Mouse (Mus musculus) heart, embryonic 10.5 days (tissue): ENCODE measurements around the gene Ppp1r3c. TPM values are rescaled to one million over a fixed set of nuclear protein-coding genes. Genes with fewer than 3 reads are reported as not detected.

Experiments
- DNase-seq: peaks from one replicate; pipeline ENCODE4 v3.0.0-alpha.2; 2017; ENCODE audit warnings: low spot score
- H3K27ac ChIP-seq: fragments of 300-500 bp; sonication (generic); 2 replicates; pipeline ENCODE4 v1.5.1; 2016; ENCODE audit warnings: mild to moderate bottlenecking
- H3K27me3 ChIP-seq: fragments of 300-500 bp; sonication (generic); 2 replicates; pipeline ENCODE4 v1.6.1; 2016; ENCODE audit warnings: mild to moderate bottlenecking; ENCODE audit not compliant: poor library complexity, insufficient read depth, severe bottlenecking
- H3K36me3 ChIP-seq: fragments of 300-500 bp; sonication (generic); 2 replicates; pipeline ENCODE4 v1.6.1; 2016; ENCODE audit warnings: mild to moderate bottlenecking, moderate library complexity
- H3K4me1 ChIP-seq: fragments of 300-500 bp; sonication (generic); 2 replicates; pipeline ENCODE4 v1.6.1; 2016; ENCODE audit warnings: mild to moderate bottlenecking
- H3K4me3 ChIP-seq: fragments of 300-500 bp; sonication (generic); 2 replicates; pipeline ENCODE4 v1.5.1; 2016; ENCODE audit warnings: mild to moderate bottlenecking, moderate library complexity
- H3K9me3 ChIP-seq: fragments of 300-500 bp; sonication (generic); 2 replicates; pipeline ENCODE4 v1.6.1; 2016; ENCODE audit warnings: mild to moderate bottlenecking, moderate library complexity
- WGBS: fragments of 180-500 bp; shearing (Covaris S2); methylation state at CpG from one replicate; pipeline ENCODE4 v1.1.7; 2016; 5-methylcytosine and 5-hydroxymethylcytosine counted together
- polyA plus RNA-seq: library from polyadenylated mRNA; unstranded; fragments of >200 nt; fragmentation: Nextera tagmentation; extraction: Ambion mirVana; gene quantifications from 2 replicates; pipeline ENCODE4 v1.2.1, GENCODE M21; 2016

Ppp1r3c gene
- polyA plus RNA-seq, 1 experiment from 2014 or later = 31.3 TPM

- Histone ChIP-seq H3K36me3 (no peaks in the 10 kb centered on the region), H3K4me3 (no peak overlapping the region), H3K27me3 (no peaks in the 10 kb centered on the region), H3K27ac (no peak overlapping the region), H3K4me1 (0 out of 2 replicates have a peak, but pooled peaks cover 1% of the 10 kb centered on the region), H3K9me3 (no peaks in the 10 kb centered on the region)
- DNase-seq = peak; percentile 70
- WGBS = 62% methylated on average over 13 of the region's 13 CpGs
Measured at GRCm38 (mm10) chr19:36713092-36713491, 23.4 kb downstream of the Ppp1r3c start.

GRCm38 (mm10) chr19:36706195-36706594 lies 30.3 kb downstream of the Ppp1r3c start:
- Histone ChIP-seq H3K9me3 (no peaks in the 10 kb centered on the region), H3K27ac (peak overlapping the region; percentile 76), H3K27me3 (no peaks in the 10 kb centered on the region), H3K4me1 (peaks cover 38% of the 10 kb centered on the region), H3K36me3 (no peaks in the 10 kb centered on the region), H3K4me3 (no peak overlapping the region)
- WGBS = 52% methylated on average over 6 of the region's 6 CpGs
- no peak for DNase-seq

GRCm38 (mm10) chr19:36705286-36706146 lies 30.9 kb downstream of the Ppp1r3c start:
- peak overlapping the region; percentile 76 for H3K27ac ChIP-seq
- no peak overlapping the region for H3K4me3 ChIP-seq
- H3K36me3 ChIP-seq = no peaks in the 10 kb centered on the region
- no peaks in the 10 kb centered on the region for H3K27me3 ChIP-seq
- 59% methylated on average over 17 of the region's 17 CpGs for WGBS
- H3K9me3 ChIP-seq = no peaks in the 10 kb centered on the region
- H3K4me1 ChIP-seq = peaks cover 43% of the 10 kb centered on the region
- no peak for DNase-seq

GRCm38 (mm10) chr19:36704763-36705162 lies 31.7 kb downstream of the Ppp1r3c start:
- no peak for DNase-seq
- Histone ChIP-seq H3K4me1 (peaks cover 43% of the 10 kb centered on the region), H3K9me3 (no peaks in the 10 kb centered on the region), H3K36me3 (no peaks in the 10 kb centered on the region), H3K4me3 (no peak overlapping the region), H3K27me3 (no peaks in the 10 kb centered on the region), H3K27ac (peak overlapping the region; percentile 76; the same call in 1 of the 2 replicates)
- WGBS = 79% methylated on average over 7 of the region's 7 CpGs

- peak overlapping the region; percentile 77 for H3K27ac ChIP-seq
- no peaks in the 10 kb centered on the region for H3K27me3 ChIP-seq
- H3K36me3 ChIP-seq = no peaks in the 10 kb centered on the region
- H3K4me3 ChIP-seq = no peak overlapping the region
- H3K9me3 ChIP-seq = no peaks in the 10 kb centered on the region
- H3K4me1 ChIP-seq = peaks cover 47% of the 10 kb centered on the region
- DNase-seq = no peak
- 19% methylated on average over 9 of the region's 9 CpGs for WGBS
Measured at GRCm38 (mm10) chr19:36701809-36702622, 34.4 kb downstream of the Ppp1r3c start.

GRCm38 (mm10) chr19:36701366-36701765 lies 35.1 kb downstream of the Ppp1r3c start:
- DNase-seq = no peak
- Histone ChIP-seq H3K9me3 (no peaks in the 10 kb centered on the region), H3K4me3 (no peak overlapping the region), H3K4me1 (peaks cover 49% of the 10 kb centered on the region), H3K27ac (peak overlapping the region; percentile 77), H3K36me3 (no peaks in the 10 kb centered on the region), H3K27me3 (no peaks in the 10 kb centered on the region)
- WGBS = 68% methylated on average over 3 of the region's 3 CpGs

GRCm38 (mm10) chr19:36700937-36701336 lies 35.5 kb downstream of the Ppp1r3c start:
- no peak overlapping the region for H3K4me3 ChIP-seq
- peak overlapping the region; percentile 77 for H3K27ac ChIP-seq
- 64% methylated on average over 4 of the region's 4 CpGs for WGBS
- H3K9me3 ChIP-seq = no peaks in the 10 kb centered on the region
- peaks cover 45% of the 10 kb centered on the region for H3K4me1 ChIP-seq
- H3K27me3 ChIP-seq = no peaks in the 10 kb centered on the region
- no peak for DNase-seq
- no peaks in the 10 kb centered on the region for H3K36me3 ChIP-seq

- H3K27ac ChIP-seq = 0 out of 2 replicates have a peak overlapping the region, but pooled peaks have one; percentile 13
- DNase-seq = no peak
- H3K36me3 ChIP-seq = no peaks in the 10 kb centered on the region
- H3K9me3 ChIP-seq = no peaks in the 10 kb centered on the region
- no peak overlapping the region for H3K4me3 ChIP-seq
- WGBS = 91% methylated on average over 1 of the region's 1 CpGs
- H3K4me1 ChIP-seq = peaks cover 37% of the 10 kb centered on the region
- no peaks in the 10 kb centered on the region for H3K27me3 ChIP-seq
Measured at GRCm38 (mm10) chr19:36699151-36699550, 37.3 kb downstream of the Ppp1r3c start.

GRCm38 (mm10) chr19:36698200-36698599 lies 38.3 kb downstream of the Ppp1r3c start:
- Histone ChIP-seq H3K27ac (peak overlapping the region; percentile 82; the same call in 1 of the 2 replicates), H3K4me1 (peaks cover 37% of the 10 kb centered on the region), H3K9me3 (no peaks in the 10 kb centered on the region), H3K36me3 (no peaks in the 10 kb centered on the region), H3K27me3 (no peaks in the 10 kb centered on the region), H3K4me3 (no peak overlapping the region)
- 83% methylated on average over 3 of the region's 3 CpGs for WGBS
- DNase-seq = no peak

- Histone ChIP-seq H3K4me1 (peaks cover 28% of the 10 kb centered on the region), H3K9me3 (no peaks in the 10 kb centered on the region), H3K27me3 (no peaks in the 10 kb centered on the region), H3K36me3 (no peaks in the 10 kb centered on the region), H3K4me3 (no peak overlapping the region), H3K27ac (peak overlapping the region; percentile 82)
- 31% methylated on average over 7 of the region's 7 CpGs for WGBS
- DNase-seq = peak; percentile 86
Measured at GRCm38 (mm10) chr19:36696601-36697122, 39.8 kb downstream of the Ppp1r3c start.

- no peaks in the 10 kb centered on the region for H3K36me3 ChIP-seq
- 75% methylated on average over 2 of the region's 2 CpGs for WGBS
- no peak for DNase-seq
- H3K4me3 ChIP-seq = no peak overlapping the region
- no peak overlapping the region for H3K27ac ChIP-seq
- H3K4me1 ChIP-seq = peaks cover 44% of the 10 kb centered on the region
- no peaks in the 10 kb centered on the region for H3K9me3 ChIP-seq
- H3K27me3 ChIP-seq = no peaks in the 10 kb centered on the region
Measured at GRCm38 (mm10) chr19:36693530-36693929, 42.9 kb downstream of the Ppp1r3c start.

GRCm38 (mm10) chr19:36691941-36692340 lies 44.5 kb downstream of the Ppp1r3c start:
- Histone ChIP-seq H3K27ac (no peak overlapping the region), H3K9me3 (no peaks in the 10 kb centered on the region), H3K4me3 (no peak overlapping the region), H3K27me3 (no peaks in the 10 kb centered on the region), H3K4me1 (peaks cover 48% of the 10 kb centered on the region), H3K36me3 (no peaks in the 10 kb centered on the region)
- WGBS = 79% methylated on average over 5 of the region's 5 CpGs
- no peak for DNase-seq

- no peaks in the 10 kb centered on the region for H3K36me3 ChIP-seq
- H3K27me3 ChIP-seq = no peaks in the 10 kb centered on the region
- no peak overlapping the region for H3K27ac ChIP-seq
- no peak for DNase-seq
- no peaks in the 10 kb centered on the region for H3K9me3 ChIP-seq
- H3K4me3 ChIP-seq = no peak overlapping the region
- H3K4me1 ChIP-seq = peaks cover 46% of the 10 kb centered on the region
- 80% methylated on average over 2 of the region's 2 CpGs for whole genome bisulfite sequencing
Measured at GRCm38 (mm10) chr19:36691245-36691644, 45.2 kb downstream of the Ppp1r3c start.
